Mouse (Mus musculus) cortical plate, adult 2 months (tissue): ENCODE measurements around the gene Dnah2.

Experiments
- CTCF ChIP-seq: fragments of 200-500 bp; IDR thresholded peaks from 2 replicates; pipeline ENCODE4 v1.5.1; 2011; ENCODE audit warnings: mild to moderate bottlenecking, control low read depth, low read length; ENCODE audit not compliant: insufficient read depth; ENCODE audit errors: extremely low read depth
- POLR2A ChIP-seq: fragments of 200-500 bp; IDR thresholded peaks from 2 replicates; pipeline ENCODE4 v1.6.1; 2011; ENCODE audit warnings: mild to moderate bottlenecking, low read length, control low read depth; ENCODE audit not compliant: insufficient read depth; ENCODE audit errors: extremely low read depth

DNA sequence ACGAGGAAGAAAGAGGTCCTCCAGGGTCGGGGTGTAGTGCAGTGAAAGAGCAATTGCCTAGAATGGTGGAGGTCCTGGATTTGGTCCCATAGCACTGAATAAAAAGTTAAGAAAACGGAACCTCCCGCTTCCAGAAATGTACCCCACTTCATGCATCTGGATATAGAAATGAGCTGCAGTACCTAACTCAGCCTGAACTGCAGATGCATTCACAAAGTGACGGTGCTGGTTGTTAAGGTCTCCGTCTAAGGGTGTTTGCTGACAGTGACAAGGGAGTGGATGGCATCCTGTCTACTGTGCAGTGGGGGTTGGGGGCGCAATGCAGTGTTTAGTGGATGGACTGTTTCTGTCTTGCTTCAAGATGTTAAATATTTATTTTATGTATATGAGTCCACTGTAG lies 162.2 kb downstream of the Dnah2 start:
- TF ChIP-seq CTCF (no peak), POLR2A (no peak)
